Mouse (Mus musculus) adrenal gland, postnatal 36 days (tissue): Measurements from ENCODE around the gene Bak1. TPM values are rescaled to one million over a fixed set of nuclear protein-coding genes. Genes with fewer than 3 reads are reported as not detected.

ENCODE experiments used
- DNase-seq, 2 experiments: peaks; one replicate each; pipeline ENCODE4 v3.0.0; 2021; ENCODE audit warnings: mixed read lengths in 1 of 2
- total RNA-seq, 2 experiments: library from RNA; stranded (reverse); gene quantifications; 2 replicates each; pipeline ENCODE4 v1.2.3; 2021

The Bak1 gene
- total RNA-seq, 2 experiments from 2014 or later: 29.3 to 42.4 TPM

GRCm38 (mm10) chr17:27021076-27021475 lies 7.7 kb downstream of the Bak1 start:
- DNase-seq: no peak

GRCm38 (mm10) chr17:27018555-27019196 lies 10.1 kb downstream of the Bak1 start:
- DNase-seq: no peak

GRCm38 (mm10) chr17:27017564-27018499 lies 11.0 kb downstream of the Bak1 start:
- peak; percentile 90 to 94 for DNase-seq

GRCm38 (mm10) chr17:27012909-27013308 lies 15.9 kb downstream of the Bak1 start:
- peak in 1 of 2 experiments; percentile 42 for DNase-seq

- peak in 1 of 2 experiments; percentile 56 for DNase-seq
These were observed 16.7 kb downstream of the Bak1 start for GRCm38 (mm10) chr17:27011998-27012672.

- DNase-seq: no peak
These were observed 17.6 kb downstream of the Bak1 start for GRCm38 (mm10) chr17:27011167-27011566.

GRCm38 (mm10) chr17:27008277-27008676 lies 20.5 kb downstream of the Bak1 start:
- DNase-seq: no peak

GRCm38 (mm10) chr17:27005644-27006043 lies 23.2 kb downstream of the Bak1 start:
- DNase-seq: no peak

GRCm38 (mm10) chr17:27004903-27005485 lies 23.8 kb downstream of the Bak1 start:
- DNase-seq: no peak

- DNase-seq: peak; percentile 73 to 74
These were observed 24.4 kb downstream of the Bak1 start for GRCm38 (mm10) chr17:27004431-27004830.

- DNase-seq: no peak
These were observed 26.9 kb downstream of the Bak1 start for GRCm38 (mm10) chr17:27001889-27002288.

- no peak for DNase-seq
These were observed 27.7 kb downstream of the Bak1 start for GRCm38 (mm10) chr17:27001151-27001550.

GRCm38 (mm10) chr17:26999996-27000395 lies 28.8 kb downstream of the Bak1 start:
- DNase-seq: no peak

GRCm38 (mm10) chr17:26998283-26998682 lies 30.5 kb downstream of the Bak1 start:
- no peak for DNase-seq

- no peak for DNase-seq
These were observed 31.1 kb downstream of the Bak1 start for GRCm38 (mm10) chr17:26997661-26998060.

- no peak for DNase-seq
These were observed 33.2 kb downstream of the Bak1 start for GRCm38 (mm10) chr17:26995562-26995961.

- no peak for DNase-seq
These were observed 33.8 kb downstream of the Bak1 start for GRCm38 (mm10) chr17:26995006-26995405.

GRCm38 (mm10) chr17:26994410-26994809 lies 34.4 kb downstream of the Bak1 start:
- DNase-seq: peak; percentile 75 to 82

GRCm38 (mm10) chr17:26990521-26990920 lies 38.3 kb downstream of the Bak1 start:
- no peak for DNase-seq

GRCm38 (mm10) chr17:26985503-26986179 lies 43.2 kb downstream of the Bak1 start:
- DNase-seq: no peak

- no peak for DNase-seq
These were observed 45.4 kb downstream of the Bak1 start for GRCm38 (mm10) chr17:26983382-26983781.

GRCm38 (mm10) chr17:26981050-26981449 lies 47.8 kb downstream of the Bak1 start:
- DNase-seq: no peak
